Mouse (Mus musculus) ES-Bruce4 (cell line): ENCODE measurements at regions not wholly inside any gene's neighbourhood (a gene's known extent, or its start where the extent isn't known, plus 50 kb on each side); places are given as distances from the start of the nearest gene placed in this dataset.

Source experiments
- H3K27ac ChIP-seq: 2 replicates; pipeline ENCODE4 v1.5.1; 2012; ENCODE audit warnings: low read length, inconsistent platforms; ENCODE audit not compliant: insufficient read depth
- H3K27me3 ChIP-seq: 2 replicates; pipeline ENCODE4 v1.6.1; 2012; ENCODE audit warnings: mild to moderate bottlenecking, low read length, inconsistent platforms; ENCODE audit not compliant: control insufficient read depth, poor library complexity, insufficient read depth, severe bottlenecking
- H3K36me3 ChIP-seq: 2 replicates; pipeline ENCODE4 v1.6.1; 2012; ENCODE audit warnings: inconsistent platforms, mild to moderate bottlenecking, low read length, moderate library complexity; ENCODE audit not compliant: control insufficient read depth, poor library complexity, insufficient read depth, severe bottlenecking
- H3K4me1 ChIP-seq: one replicate; pipeline ENCODE4 v1.8.1; 2011; ENCODE audit warnings: low read length; ENCODE audit not compliant: control insufficient read depth, insufficient read depth
- H3K4me3 ChIP-seq: 2 replicates; pipeline ENCODE4 v1.5.1; 2011; ENCODE audit warnings: low read depth, mild to moderate bottlenecking, low read length
- H3K9ac ChIP-seq: 2 replicates; pipeline ENCODE4 v1.6.1; 2012; ENCODE audit warnings: low read depth, mild to moderate bottlenecking, inconsistent platforms; ENCODE audit not compliant: poor library complexity, severe bottlenecking
- H3K9me3 ChIP-seq: replicated peaks from 2 replicates; pipeline ENCODE4 v1.6.1; 2012; ENCODE audit warnings: mild to moderate bottlenecking, low read length, inconsistent platforms; ENCODE audit not compliant: control insufficient read depth, poor library complexity, insufficient read depth, severe bottlenecking
- CTCF ChIP-seq: IDR thresholded peaks from one replicate; pipeline ENCODE4 v1.8.1; 2011; ENCODE audit warnings: low read depth, low read length
- EP300 ChIP-seq: IDR thresholded peaks from 2 replicates; pipeline ENCODE4 v1.6.1; 2011; ENCODE audit warnings: low read depth, low read length; ENCODE audit not compliant: insufficient read depth
- POLR2A ChIP-seq: IDR thresholded peaks from one replicate; pipeline ENCODE4 v1.8.1; 2011; ENCODE audit warnings: low read length; ENCODE audit not compliant: insufficient read depth

GRCm38 (mm10) chr8:127715097-127715496 is 643.3 kb upstream of the Nrp1 start:
- TF ChIP-seq CTCF = no peak
- no peak for TF ChIP-seq POLR2A
- TF ChIP-seq EP300 = no peak
- Histone ChIP-seq H3K27ac (no peak overlapping the region), H3K4me1 (no peaks in the 10 kb centered on the region), H3K9me3 (no peaks in the 10 kb centered on the region), H3K36me3 (no peaks in the 10 kb centered on the region), H3K4me3 (no peak overlapping the region), H3K27me3 (no peaks in the 10 kb centered on the region; the same call in 1 of the 2 replicates), H3K9ac (no peak overlapping the region)

DNA sequence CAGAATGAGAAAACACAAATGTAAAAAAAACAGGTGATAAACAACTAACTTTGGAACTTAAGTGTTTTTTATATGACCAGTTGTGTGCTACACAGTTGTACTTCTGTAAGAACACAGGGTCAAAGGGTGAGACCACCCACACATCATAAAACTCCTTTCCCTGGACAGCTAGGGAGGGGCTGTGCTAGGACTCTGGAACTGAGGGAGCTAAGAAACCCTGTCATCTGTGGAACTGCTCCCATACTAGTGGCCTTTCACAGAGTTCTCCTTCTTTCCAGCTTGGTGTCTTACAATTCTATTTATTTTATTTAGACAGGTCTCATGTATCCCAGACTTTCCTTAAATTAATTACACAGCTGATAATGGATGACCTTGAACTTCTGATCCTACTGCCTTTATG is 640.4 kb upstream of the Nrp1 start:
- Histone ChIP-seq H3K9ac (no peak overlapping the region), H3K27ac (no peak overlapping the region), H3K9me3 (no peaks in the 10 kb centered on the region), H3K36me3 (no peaks in the 10 kb centered on the region), H3K4me3 (no peak overlapping the region), H3K27me3 (no peaks in the 10 kb centered on the region; the same call in 1 of the 2 replicates), H3K4me1 (no peaks in the 10 kb centered on the region)
- TF ChIP-seq POLR2A (no peak), CTCF (no peak), EP300 (no peak)

GRCm38 (mm10) chr8:127719881-127720280 is 638.5 kb upstream of the Nrp1 start:
- Histone ChIP-seq H3K4me3 (no peak overlapping the region), H3K36me3 (no peaks in the 10 kb centered on the region), H3K27ac (no peak overlapping the region), H3K9ac (no peak overlapping the region), H3K9me3 (no peaks in the 10 kb centered on the region), H3K27me3 (no peaks in the 10 kb centered on the region), H3K4me1 (no peaks in the 10 kb centered on the region)
- TF ChIP-seq CTCF (no peak), EP300 (no peak)

DNA sequence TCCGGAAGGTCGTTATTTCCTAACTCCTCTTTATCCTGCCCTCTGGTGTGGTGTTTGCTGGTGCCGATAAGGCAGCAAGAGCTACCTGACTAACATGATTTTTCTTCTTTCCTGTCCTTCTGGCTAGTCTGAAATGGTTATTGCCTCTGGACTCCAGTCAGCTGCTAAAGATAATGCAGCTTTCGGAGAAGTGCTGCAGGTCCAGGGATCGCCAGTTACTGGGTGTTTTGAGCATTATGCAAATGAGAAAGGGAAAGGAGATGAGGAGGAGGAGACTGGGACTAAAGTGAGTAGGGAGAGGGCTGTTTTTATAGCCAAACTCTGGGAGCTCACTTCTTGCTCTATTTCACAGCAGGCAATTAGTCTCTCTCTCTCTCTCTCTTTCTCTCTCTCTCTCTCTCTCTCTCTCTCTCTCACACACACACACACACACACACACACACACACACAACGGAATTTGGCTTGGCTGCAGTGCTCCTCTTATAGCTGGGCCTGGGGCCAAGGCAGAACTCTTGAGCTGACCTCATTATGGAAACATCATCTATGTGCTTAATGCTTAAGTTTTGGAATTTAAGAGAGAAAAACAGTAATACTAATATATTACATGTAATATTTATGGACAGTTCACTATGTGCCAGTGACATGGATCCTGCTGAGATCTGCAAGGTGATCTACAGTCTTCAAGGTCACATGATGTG is 637.7 kb upstream of the Nrp1 start:
- Histone ChIP-seq H3K27ac (no peak overlapping the region), H3K4me1 (no peaks in the 10 kb centered on the region), H3K9me3 (no peaks in the 10 kb centered on the region), H3K4me3 (no peak overlapping the region), H3K9ac (no peak overlapping the region), H3K27me3 (no peaks in the 10 kb centered on the region), H3K36me3 (no peaks in the 10 kb centered on the region)
- TF ChIP-seq EP300 = no peak
- TF ChIP-seq CTCF = no peak
- no peak for TF ChIP-seq POLR2A

DNA sequence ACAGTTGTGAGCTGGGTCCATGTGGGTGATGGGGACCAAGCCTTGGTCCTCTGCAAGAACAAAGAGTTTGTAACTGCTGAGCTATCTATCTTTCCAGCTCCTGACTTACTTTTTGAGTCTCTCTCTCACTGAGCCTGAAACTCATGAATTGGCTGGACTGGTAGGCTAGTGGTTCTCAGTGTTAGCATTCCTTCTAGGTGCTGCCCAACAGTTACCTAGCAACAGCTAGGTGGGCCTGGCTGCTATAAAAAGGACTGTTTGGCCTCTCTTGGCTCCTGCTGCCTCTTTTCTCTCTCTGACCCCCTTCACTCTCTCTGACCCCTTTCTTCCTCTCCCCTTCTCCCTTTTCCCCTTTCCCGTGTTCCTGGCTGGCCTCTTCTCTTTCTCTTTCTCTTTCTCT is 636.8 kb upstream of the Nrp1 start:
- no peak for TF ChIP-seq POLR2A
- no peak for TF ChIP-seq EP300
- no peak overlapping the region for H3K27ac ChIP-seq
- H3K27me3 ChIP-seq = no peaks in the 10 kb centered on the region
- H3K4me3 ChIP-seq = no peak overlapping the region
- H3K9ac ChIP-seq = no peak overlapping the region
- no peaks in the 10 kb centered on the region for H3K4me1 ChIP-seq
- no peaks in the 10 kb centered on the region for H3K36me3 ChIP-seq
- H3K9me3 ChIP-seq = no peaks in the 10 kb centered on the region

DNA sequence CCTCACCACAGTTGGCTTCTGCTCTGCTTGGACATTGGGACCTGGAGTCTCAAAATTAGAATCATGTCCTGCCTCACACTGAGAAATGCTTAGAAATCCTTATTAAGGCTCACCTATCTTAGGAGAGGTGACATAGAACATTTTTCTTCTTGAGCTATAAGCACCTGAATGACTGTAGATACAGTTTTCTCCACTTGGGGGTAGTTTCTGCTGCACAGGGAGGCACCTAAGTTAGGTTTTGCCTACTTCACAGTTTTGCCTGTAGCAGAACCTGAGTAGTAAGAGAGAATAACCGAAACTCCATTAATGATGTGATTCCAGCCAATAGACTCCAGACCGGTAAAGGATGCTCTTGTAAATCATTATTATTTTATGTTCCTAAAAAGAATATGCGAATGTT is 624.3 kb upstream of the Nrp1 start:
- no peaks in the 10 kb centered on the region for H3K9me3 ChIP-seq
- no peak overlapping the region for H3K4me3 ChIP-seq
- H3K27me3 ChIP-seq = 0 out of 2 replicates have a peak, but pooled peaks cover 3% of the 10 kb centered on the region
- H3K36me3 ChIP-seq = no peaks in the 10 kb centered on the region
- TF ChIP-seq CTCF (no peak), POLR2A (no peak), EP300 (no peak)
- no peaks in the 10 kb centered on the region for H3K4me1 ChIP-seq
- no peak overlapping the region for H3K9ac ChIP-seq
- no peak overlapping the region for H3K27ac ChIP-seq
